Mouse (Mus musculus) gastrocnemius, adult 2 months (tissue): ENCODE measurements around the gene Aars2. TPM values are rescaled to one million over a fixed set of nuclear protein-coding genes. Genes with fewer than 3 reads are reported as not detected.
A peak's percentile ranks its signal among the peaks of the same experiment; 100 is the strongest.

ENCODE experiments used
- DNase-seq: peaks from one replicate; pipeline ENCODE4 v3.0.0; 2022
- H3K27ac ChIP-seq: fragments of 200-600 bp; 2 replicates; pipeline ENCODE4 v1.8.1; 2022; ENCODE audit warnings: mild to moderate bottlenecking
- H3K4me3 ChIP-seq: fragments of 200-600 bp; 2 replicates; pipeline ENCODE4 v1.8.1; 2022; ENCODE audit warnings: mild to moderate bottlenecking, moderate library complexity
- CTCF ChIP-seq: fragments of 200-600 bp; IDR thresholded peaks from 2 replicates; pipeline ENCODE4 v1.8.1; 2022; ENCODE audit warnings: antibody characterized with exemption, mild to moderate bottlenecking, moderate library complexity
- intact Hi-C: fragments of 180-260 bp; cut with DNase I; formaldehyde crosslinking; loops from one replicate; pipeline ENCODE4 v1.15.1; 2025
- total RNA-seq, 2 experiments: library from RNA; stranded (reverse); gene quantifications; 2 replicates each; pipeline ENCODE4 v1.2.3; 2021

The Aars2 gene
- total RNA-seq, 2 experiments from 2014 or later = 13.4 to 15.8 TPM

DNA sequence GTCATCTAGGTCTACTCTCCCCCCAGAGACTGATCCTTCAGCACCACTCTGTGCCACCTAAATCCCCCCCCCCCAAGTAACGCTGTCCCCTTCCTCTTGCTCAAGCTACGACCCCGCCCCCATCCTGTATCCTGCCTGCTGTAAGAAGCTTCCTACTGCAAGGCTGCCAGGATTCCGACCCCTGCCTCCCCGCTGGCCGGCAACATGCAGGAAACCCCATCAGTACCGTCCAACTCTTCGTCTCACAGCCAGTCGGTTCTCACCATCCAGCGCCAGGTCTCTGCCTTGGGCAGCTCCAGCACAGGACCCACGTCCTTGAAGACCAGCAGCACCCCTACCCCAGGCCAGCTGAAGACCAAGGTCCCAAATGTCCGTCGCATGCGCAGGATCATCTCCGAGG is 26.3 kb downstream of the Aars2 start:
- no peak for DNase-seq
- Histone ChIP-seq H3K27ac (no peak overlapping the region), H3K4me3 (no peak overlapping the region)
- no peak for TF ChIP-seq CTCF
- intact Hi-C loops = no loop called here

GRCm38 (mm10) chr17:45536264-45536663 is 29.6 kb downstream of the Aars2 start:
- intact Hi-C loops = no loop called here
- DNase-seq = no peak
- H3K4me3 ChIP-seq = no peak overlapping the region
- TF ChIP-seq CTCF = no peak
- H3K27ac ChIP-seq = no peak overlapping the region

DNA sequence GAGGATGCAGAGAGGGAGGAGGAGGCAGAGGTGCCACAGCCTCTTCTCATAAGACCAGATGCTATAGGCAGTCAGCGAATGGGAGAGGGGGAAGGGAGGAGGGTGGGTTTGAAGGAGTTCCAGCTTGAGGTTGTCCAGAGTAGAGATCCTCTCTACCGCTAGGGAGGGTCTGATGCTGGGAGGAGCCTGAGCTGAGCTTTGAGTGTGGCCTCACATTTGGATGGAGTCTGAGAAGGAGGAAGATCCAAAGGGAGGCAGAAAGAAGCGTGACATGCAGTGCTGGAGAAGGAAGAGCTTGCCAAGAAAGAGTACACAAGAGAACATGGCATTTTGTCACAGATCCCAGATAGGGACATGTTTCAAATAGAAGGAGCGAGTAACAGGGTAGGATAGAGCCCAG is 31.8 kb downstream of the Aars2 start:
- intact Hi-C loops = no loop called here
- no peak for TF ChIP-seq CTCF
- no peak for DNase-seq
- Histone ChIP-seq H3K27ac (no peak overlapping the region), H3K4me3 (no peak overlapping the region)

- intact Hi-C loops = no loop called here
- no peak for DNase-seq
- TF ChIP-seq CTCF = no peak
- Histone ChIP-seq H3K27ac (no peak overlapping the region), H3K4me3 (no peak overlapping the region)
Observed at GRCm38 (mm10) chr17:45539664-45540063, 33.0 kb downstream of the Aars2 start.

GRCm38 (mm10) chr17:45542129-45542528 is 35.5 kb downstream of the Aars2 start:
- Histone ChIP-seq H3K4me3 (no peak overlapping the region), H3K27ac (no peak overlapping the region)
- intact Hi-C loops = no loop called here
- no peak for DNase-seq
- no peak for TF ChIP-seq CTCF

GRCm38 (mm10) chr17:45542705-45543104 is 36.1 kb downstream of the Aars2 start:
- intact Hi-C loops = no loop called here
- no peak for TF ChIP-seq CTCF

GRCm38 (mm10) chr17:45543115-45543514 is 36.5 kb downstream of the Aars2 start:
- intact Hi-C loops = no loop called here
- no peak overlapping the region for H3K4me3 ChIP-seq
- no peak overlapping the region for H3K27ac ChIP-seq
- TF ChIP-seq CTCF = no peak
- no peak for DNase-seq

More at GRCm38 (mm10) chr17:45542705-45543104, 36.1 kb downstream of the Aars2 start:
- H3K4me3 ChIP-seq = no peak overlapping the region
- no peak for DNase-seq
- H3K27ac ChIP-seq = no peak overlapping the region

- no peak for DNase-seq
- TF ChIP-seq CTCF = no peak
- no peak overlapping the region for H3K27ac ChIP-seq
- intact Hi-C loops = no loop called here
- peak overlapping the region; percentile 63 for H3K4me3 ChIP-seq
Observed at GRCm38 (mm10) chr17:45544001-45544872, 37.6 kb downstream of the Aars2 start.

DNA sequence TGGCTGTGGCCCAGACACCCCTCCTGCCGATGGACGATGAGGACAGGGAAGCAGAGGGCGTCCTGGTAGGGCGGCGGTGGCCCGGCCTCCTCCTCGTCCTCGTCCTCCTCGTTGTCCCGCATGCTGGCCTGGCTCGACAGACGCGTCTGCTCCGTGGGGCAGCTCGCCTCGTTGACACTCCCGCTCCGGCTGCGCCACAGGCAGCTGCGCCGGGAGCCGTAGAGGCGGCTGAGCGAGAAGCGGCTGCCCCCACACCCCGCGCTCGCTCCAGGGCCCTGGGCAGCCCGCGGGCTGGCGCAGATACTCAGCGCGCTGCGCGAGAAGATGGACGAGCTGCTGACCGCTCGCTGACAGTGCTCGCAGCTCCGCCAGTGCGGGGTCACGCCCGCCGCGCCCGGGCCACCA is 38.2 kb downstream of the Aars2 start:
- H3K27ac ChIP-seq = no peak overlapping the region
- H3K4me3 ChIP-seq = peak overlapping the region; percentile 63
- no peak for DNase-seq
- intact Hi-C loops = no loop called here
- no peak for TF ChIP-seq CTCF

GRCm38 (mm10) chr17:45545278-45545961 is 38.8 kb downstream of the Aars2 start:
- Histone ChIP-seq H3K27ac (no peak overlapping the region), H3K4me3 (peak overlapping the region; percentile 63)
- peak; percentile 31 for DNase-seq
- intact Hi-C loops = no loop called here
- no peak for TF ChIP-seq CTCF

- no peak for DNase-seq
- no peak overlapping the region for H3K4me3 ChIP-seq
- intact Hi-C loops = no loop called here
- no peak for TF ChIP-seq CTCF
- H3K27ac ChIP-seq = no peak overlapping the region
Observed at GRCm38 (mm10) chr17:45546941-45547340, 40.3 kb downstream of the Aars2 start.

- no peak for DNase-seq
- no peak for TF ChIP-seq CTCF
- Histone ChIP-seq H3K4me3 (no peak overlapping the region), H3K27ac (no peak overlapping the region)
- intact Hi-C loops = no loop called here
Observed at GRCm38 (mm10) chr17:45547461-45548190, 41.0 kb downstream of the Aars2 start.
